Mouse (Mus musculus) MEL (cell line): ENCODE data around the gene Rbm15.
A peak's percentile ranks its signal among the peaks of the same experiment; 100 is the strongest.

ENCODE experiments used
- CTCF ChIP-seq, 3 experiments: IDR thresholded peaks in 2 of 3; conservative IDR thresholded peaks in 1 of 3; 2 replicates each; pipeline ENCODE4 v1.5.1; 2011 to 2012; ENCODE audit warnings: low read length in 3 of 3, low read depth in 2 of 3, mild to moderate bottlenecking in 2 of 3, improper control_type of control experiment in 1 of 3, inconsistent platforms in 1 of 3, mixed read lengths in 1 of 3, moderate library complexity in 1 of 3; ENCODE audit not compliant: control insufficient read depth in 1 of 3, insufficient read depth in 1 of 3, poor library complexity in 1 of 3, severe bottlenecking in 1 of 3
- NRF1 ChIP-seq: IDR thresholded peaks from 2 replicates; pipeline ENCODE4 v1.6.1; 2014; ENCODE audit warnings: low read depth, mild to moderate bottlenecking, inconsistent platforms, low read length, improper control_type of control experiment, moderate library complexity; ENCODE audit not compliant: poor library complexity, insufficient read depth, severe bottlenecking
- POLR2A ChIP-seq, 2 experiments: IDR thresholded peaks; 2 replicates each; pipeline ENCODE4 v1.6.1; 2011 to 2012; ENCODE audit warnings: low read length in 2 of 2, mild to moderate bottlenecking in 2 of 2, control low read depth in 1 of 2, improper control_type of control experiment in 1 of 2, low read depth in 1 of 2, moderate library complexity in 1 of 2; ENCODE audit not compliant: control insufficient read depth in 1 of 2, insufficient read depth in 1 of 2, poor library complexity in 1 of 2
- RCOR1 ChIP-seq: IDR thresholded peaks from 2 replicates; pipeline ENCODE4 v1.6.1; 2012; ENCODE audit warnings: low read depth, mild to moderate bottlenecking, inconsistent platforms, low read length, improper control_type of control experiment
- UBTF ChIP-seq: IDR thresholded peaks from 2 replicates; pipeline ENCODE4 v1.6.1; 2012; ENCODE audit warnings: low read depth, mild to moderate bottlenecking, inconsistent platforms, low read length, improper control_type of control experiment, moderate library complexity, borderline replicate concordance; ENCODE audit not compliant: insufficient read depth

- TF ChIP-seq POLR2A (IDR thresholded peaks at IDR 0.05; ENCODE audit: control insufficient read depth in 1 of 2, insufficient read depth in 1 of 2, low read depth in 1 of 2, low read length in 2 of 2, poor library complexity in 1 of 2), result peak in 1 of 2 experiments; percentile 82
- TF ChIP-seq UBTF, result no peak
- no peak for TF ChIP-seq CTCF (IDR thresholded peaks at IDR 0.05 in 2 of 3, conservative IDR thresholded peaks at IDR 0.05 in 1 of 3; ENCODE audit: control insufficient read depth in 1 of 3, insufficient read depth in 1 of 3, low read depth in 2 of 3, low read length in 3 of 3, poor library complexity in 1 of 3, severe bottlenecking in 1 of 3)
- 0 out of 2 replicates have a peak, but pooled peaks have one; percentile 20 for TF ChIP-seq NRF1
- no peak for TF ChIP-seq RCOR1
Observed at GRCm38 (mm10) chr3:107332960-107333380, 503 bp downstream of the Rbm15 start.
